In genomic region chr11:119916102-119916790, GRCm38 (mm10) we compare ENCODE assay signal across 8 mouse cellular contexts. TPM values are rescaled to one million over a fixed set of nuclear protein-coding genes. Genes with fewer than 3 reads are reported as not detected.
DNase-seq lines count a peak whose midpoint lies in the region; ATAC-seq and TF ChIP-seq lines count a peak whose summit lies in the region.

No protein-coding gene starts in this region.

- no peaks in the 10 kb centered on the region for H3K27me3 ChIP-seq in embryonic facial prominence, embryonic 12.5 days

- WGBS in embryonic facial prominence, embryonic 12.5 days = 89% methylated on average over 15 of the region's 15 CpGs
- 42% methylated on average over 15 of the region's 15 CpGs for WGBS in lung, adult 2 months

- H3K4me2 ChIP-seq in embryonic facial prominence, embryonic 12.5 days (replicated peaks) = no peak overlapping the region

- no peaks in the 10 kb centered on the region for H3K9me3 ChIP-seq in embryonic facial prominence, embryonic 12.5 days

- H3K36me3 ChIP-seq in embryonic facial prominence, embryonic 12.5 days = peaks cover 37% of the 10 kb centered on the region

- H3K4me1 ChIP-seq in embryonic facial prominence, embryonic 12.5 days = peaks cover 24% of the 10 kb centered on the region
- H3K4me1 ChIP-seq in lung, adult 2 months (ENCODE audit: control insufficient read depth, insufficient read depth, low read length) = peaks cover 31% of the 10 kb centered on the region

- H3K27ac ChIP-seq in gastrocnemius, adult 2 months = peak overlapping the region; percentile 63
- peak overlapping the region; percentile 31; the same call in 1 of the 2 replicates for H3K27ac ChIP-seq in embryonic facial prominence, embryonic 12.5 days

- TF ChIP-seq CTCF in gastrocnemius, adult 2 months (IDR thresholded peaks at IDR 0.05) = no peak
- no peak for TF ChIP-seq CTCF in lung, adult 2 months (IDR thresholded peaks at IDR 0.05; ENCODE audit: insufficient read depth, low read length)

- H3K4me3 ChIP-seq in gastrocnemius, adult 2 months = peak overlapping the region; percentile 45
- H3K4me3 ChIP-seq in embryonic facial prominence, embryonic 12.5 days = no peak overlapping the region
- H3K4me3 ChIP-seq in lung, adult 2 months (replicated peaks; ENCODE audit: extremely low read depth, low read depth, low read length) = no peak overlapping the region

- H3K9ac ChIP-seq in embryonic facial prominence, embryonic 12.5 days = no peak overlapping the region

- DNase-seq in gastrocnemius, adult 2 months = peak; percentile 66
- DNase-seq in gastrocnemius, adult 8-10 months (ENCODE audit: low spot score in 2 of 2) = no peak
- peak; percentile 93 for DNase-seq in kidney, adult 11 months
- peak; percentile 56 for DNase-seq in lung, adult 2 months
- no peak for DNase-seq in left cerebral cortex, postnatal 25 days (ENCODE audit: low spot score in 2 of 2)
- no peak for DNase-seq in right cerebral cortex, adult 18-20 months
- DNase-seq in layer of hippocampus, postnatal 25 days (ENCODE audit: extremely low spot score in 1 of 2, low spot score in 1 of 2) = no peak

- intact Hi-C loops in gastrocnemius, adult 2 months (cut with DNase I) = no loop called here
- intact Hi-C loops in left cerebral cortex, postnatal 25 days (cut with DNase I) = no loop called here

- no peak for ATAC-seq in embryonic facial prominence, embryonic 12.5 days (ENCODE audit: insufficient number of reproducible peaks, insufficient read depth, low FRiP score, low TSS enrichment)

- TF ChIP-seq POLR2A in lung, adult 2 months (IDR thresholded peaks at IDR 0.05; ENCODE audit: borderline replicate concordance, extremely low read depth, low read depth, low read length) = no peak

RNA-seq across cellular contexts. Expression of gene Chmp6, which starts 3.0 kb away (rescaled TPM):
- 10 to 100 TPM; 29.6 to 31.3 TPM for total RNA-seq in gastrocnemius, adult 2 months (2021)
- total RNA-seq in gastrocnemius, adult 8-10 months (2022) = 10 to 100 TPM; 26.4 to 32.0 (median 30.1) TPM
- polyA plus RNA-seq in embryonic facial prominence, embryonic 12.5 days (2016; fragmentation: Nextera tagmentation; extraction: Ambion mirVana) = 109 and 110 TPM in 2 replicates
- 50.2 and 51.0 TPM in 2 replicates for polyA plus RNA-seq in lung, adult 2 months (2012; rRNA removed)
- total RNA-seq in left cerebral cortex, postnatal 25 days (2021) = 10 to 100 TPM; 44.8 to 47.8 TPM
- 10 to 100 TPM; 38.0 to 39.7 TPM for total RNA-seq in layer of hippocampus, postnatal 25 days (2021)

RNA-seq across cellular contexts. Expression of gene Baiap2, which starts 26.3 kb away (rescaled TPM):
- 1 to 10 TPM; 1.5 to 2.0 TPM for total RNA-seq in gastrocnemius, adult 2 months (2021)
- 1 to 10 TPM in 2 of 4 experiments, under 1 TPM in 2; 0.56 to 1.7 (median 1.2) TPM for total RNA-seq in gastrocnemius, adult 8-10 months (2022)
- 14.2 and 15.3 TPM in 2 replicates for polyA plus RNA-seq in embryonic facial prominence, embryonic 12.5 days (2016; fragmentation: Nextera tagmentation; extraction: Ambion mirVana)
- polyA plus RNA-seq in lung, adult 2 months (2012; rRNA removed) = 83.7 and 92.9 TPM in 2 replicates
- total RNA-seq in left cerebral cortex, postnatal 25 days (2021) = 100 to 1,000 TPM; 259 to 273 TPM
- total RNA-seq in layer of hippocampus, postnatal 25 days (2021) = 100 to 1,000 TPM; 226 to 231 TPM

Comparison
In these comparisons a context has a peak if more than half of its experiments do, and no peak if none do; other contexts are left out.
1. DNase-seq: peak in gastrocnemius, adult 2 months (single experiment), kidney, adult 11 months (single experiment) and lung, adult 2 months (single experiment); none in gastrocnemius, adult 8-10 months (0 of 2), left cerebral cortex, postnatal 25 days (0 of 2), right cerebral cortex, adult 18-20 months (single experiment) and layer of hippocampus, postnatal 25 days (0 of 2).
2. RNA of gene Baiap2, which starts 26.3 kb away (total RNA-seq): 259 to 273 TPM in left cerebral cortex, postnatal 25 days and 226 to 231 TPM in layer of hippocampus, postnatal 25 days; 1.5 to 2.0 TPM in gastrocnemius, adult 2 months and 0.56 to 1.7 TPM in gastrocnemius, adult 8-10 months; every median in the first group is over 10 times any median in the second.